Mouse (Mus musculus) spleen, adult 2 months (tissue): ENCODE measurements around the gene Osbpl2.
A peak's percentile ranks its signal among the peaks of the same experiment; 100 is the strongest.

Experiments
- CTCF ChIP-seq: fragments of 200-500 bp; IDR thresholded peaks from 2 replicates; pipeline ENCODE4 v1.5.1; 2011; ENCODE audit warnings: mild to moderate bottlenecking, inconsistent platforms; ENCODE audit not compliant: insufficient read depth, insufficient read length, insufficient replicate concordance; ENCODE audit errors: extremely low read depth
- POLR2A ChIP-seq: fragments of 200-500 bp; IDR thresholded peaks from 2 replicates; pipeline ENCODE4 v1.6.1; 2011; ENCODE audit warnings: low read depth, low read length, inconsistent platforms

- TF ChIP-seq CTCF (peak; percentile 96), POLR2A (no peak)
These were observed 51.9 kb downstream of the Osbpl2 start, which contains the start of gene Adrm1 for GRCm38 (mm10) chr2:180170806-180171521.
